Mouse (Mus musculus) gastrocnemius, postnatal 25 days (tissue): ENCODE data around the gene Rbm44. TPM values are rescaled to one million over a fixed set of nuclear protein-coding genes. Genes with fewer than 3 reads are reported as not detected.
A peak's percentile ranks its signal among the peaks of the same experiment; 100 is the strongest.

ENCODE experiments used
- DNase-seq: peaks from one replicate; pipeline ENCODE4 v3.0.0; 2022
- long read RNA-seq, 2 experiments: library from polyadenylated mRNA; stranded (forward); transcript quantifications; one replicate each; pipeline ENCODE4 v2.0.0; 2021
- total RNA-seq, 2 experiments: library from RNA; stranded (reverse); gene quantifications; 1 replicate in 1 of 2; 2 replicates in 1 of 2; pipeline ENCODE4 v1.2.3; 2021

Gene Rbm44
- not detected for total RNA-seq
- long read RNA-seq, experiment 1, partial matches to known transcripts, result 1 of 1 reads
- long read RNA-seq, experiment 1, other reads (novel, unspliced or antisense), result 0 of 1 reads
- long read RNA-seq, experiment 2, result 0 reads

- no peak for DNase-seq
Observed at GRCm38 (mm10) chr1:91144813-91145212, at the start of gene Rbm44. TSS of gene Rbm44 (plus strand) at chr1:91145089.

- DNase-seq, result no peak
Observed at GRCm38 (mm10) chr1:91095258-91095657, 49.6 kb upstream of the Rbm44 start.

- no peak for DNase-seq
Observed at GRCm38 (mm10) chr1:91095853-91096252, 49.0 kb upstream of the Rbm44 start.

GRCm38 (mm10) chr1:91096490-91096889 is 48.4 kb upstream of the Rbm44 start:
- no peak for DNase-seq

- DNase-seq, result no peak
Observed at GRCm38 (mm10) chr1:91097283-91097834, 47.5 kb upstream of the Rbm44 start.

GRCm38 (mm10) chr1:91098887-91099286 is 46.0 kb upstream of the Rbm44 start:
- peak; percentile 44 for DNase-seq

- DNase-seq, result no peak
Observed at GRCm38 (mm10) chr1:91101709-91102440, 43.0 kb upstream of the Rbm44 start.

GRCm38 (mm10) chr1:91103366-91103983 is 41.4 kb upstream of the Rbm44 start:
- peak; percentile 41 for DNase-seq

- no peak for DNase-seq
Observed at GRCm38 (mm10) chr1:91107548-91107947, 37.3 kb upstream of the Rbm44 start.

- DNase-seq, result no peak
Observed at GRCm38 (mm10) chr1:91109302-91109701, 35.6 kb upstream of the Rbm44 start.

GRCm38 (mm10) chr1:91112171-91112570 is 32.7 kb upstream of the Rbm44 start:
- DNase-seq, result no peak

GRCm38 (mm10) chr1:91112606-91113005 is 32.3 kb upstream of the Rbm44 start:
- no peak for DNase-seq

- DNase-seq, result no peak
Observed at GRCm38 (mm10) chr1:91122121-91122520, 22.8 kb upstream of the Rbm44 start.

GRCm38 (mm10) chr1:91123004-91123403 is 21.9 kb upstream of the Rbm44 start:
- DNase-seq, result no peak

GRCm38 (mm10) chr1:91123466-91123865 is 21.4 kb upstream of the Rbm44 start:
- DNase-seq, result no peak

- no peak for DNase-seq
Observed at GRCm38 (mm10) chr1:91128849-91129248, 16.0 kb upstream of the Rbm44 start.

GRCm38 (mm10) chr1:91137036-91137435 is 7.9 kb upstream of the Rbm44 start:
- no peak for DNase-seq

GRCm38 (mm10) chr1:91151509-91151908 is 6.6 kb downstream of the Rbm44 start:
- no peak for DNase-seq

- no peak for DNase-seq
Observed at GRCm38 (mm10) chr1:91166798-91167197, 21.9 kb downstream of the Rbm44 start.

GRCm38 (mm10) chr1:91169157-91169556 is 24.3 kb downstream of the Rbm44 start:
- DNase-seq, result no peak

GRCm38 (mm10) chr1:91174796-91175195 is 29.9 kb downstream of the Rbm44 start:
- DNase-seq, result no peak

GRCm38 (mm10) chr1:91176026-91176425 is 31.1 kb downstream of the Rbm44 start:
- no peak for DNase-seq

- no peak for DNase-seq
Observed at GRCm38 (mm10) chr1:91176871-91177270, 32.0 kb downstream of the Rbm44 start.
